Mouse (Mus musculus): Measurements from ENCODE around the gene Mcm9. TPM values are rescaled to one million over a fixed set of nuclear protein-coding genes. Genes with fewer than 3 reads are reported as not detected.
A peak's percentile ranks its signal among the peaks of the same experiment; 100 is the strongest.

The Mcm9 gene
- total RNA-seq, 2 experiments from 2014 or later = 5.2 to 5.3 TPM

GRCm38 (mm10) chr10:53605328-53605727 lies 24.9 kb downstream of the Mcm9 start:
- DNase-seq (ENCODE audit: low spot score in 2 of 2) = no peak
- peak; percentile 48 for TF ChIP-seq CTCF (conservative IDR thresholded peaks at IDR 0.05)
- H3K27ac ChIP-seq = no peak overlapping the region
- H3K4me3 ChIP-seq = no peak overlapping the region

- DNase-seq (ENCODE audit: low spot score in 2 of 2) = no peak
- no peak overlapping the region; the same call in 1 of the 2 replicates for H3K4me3 ChIP-seq
- H3K27ac ChIP-seq = no peak overlapping the region
- peak; percentile 39 for TF ChIP-seq CTCF (conservative IDR thresholded peaks at IDR 0.05)
Observed at GRCm38 (mm10) chr10:53598821-53599220, 31.4 kb downstream of the Mcm9 start.

GRCm38 (mm10) chr10:53597121-53597881 lies 32.9 kb downstream of the Mcm9 start:
- Histone ChIP-seq H3K27ac (peak overlapping the region; percentile 89), H3K4me3 (peak overlapping the region; percentile 58)
- TF ChIP-seq CTCF (conservative IDR thresholded peaks at IDR 0.05) = no peak
- DNase-seq (ENCODE audit: low spot score in 2 of 2) = peak in 1 of 2 experiments; percentile 43

- Histone ChIP-seq H3K4me3 (peak within 1 kb of the TSS; percentile 81), H3K27ac (peak within 1 kb of the TSS; percentile 94)
- TF ChIP-seq CTCF (conservative IDR thresholded peaks at IDR 0.05) = peak; percentile 74
- DNase-seq (ENCODE audit: low spot score in 2 of 2) = peak; percentile 95 to 97
Observed at GRCm38 (mm10) chr10:53596677-53597120, 33.5 kb downstream of the Mcm9 start, which contains the start of gene Asf1a. TSS of gene Asf1a (plus strand) at chr10:53596757.

- Histone ChIP-seq H3K4me3 (peak overlapping the region; percentile 81), H3K27ac (peak overlapping the region; percentile 94)
- DNase-seq (ENCODE audit: low spot score in 2 of 2) = no peak
- TF ChIP-seq CTCF (conservative IDR thresholded peaks at IDR 0.05) = no peak
Observed at GRCm38 (mm10) chr10:53595744-53596676, 34.2 kb downstream of the Mcm9 start.

- no peak for DNase-seq (ENCODE audit: low spot score in 2 of 2)
- Histone ChIP-seq H3K27ac (no peak overlapping the region), H3K4me3 (no peak overlapping the region)
- TF ChIP-seq CTCF (conservative IDR thresholded peaks at IDR 0.05) = no peak
Observed at GRCm38 (mm10) chr10:53585777-53586176, 44.5 kb downstream of the Mcm9 start.

- no peak for TF ChIP-seq CTCF (conservative IDR thresholded peaks at IDR 0.05)
- H3K27ac ChIP-seq = peak overlapping the region; percentile 81; the same call in 1 of the 2 replicates
Observed at GRCm38 (mm10) chr10:53581087-53581486, 49.2 kb downstream of the Mcm9 start.

GRCm38 (mm10) chr10:53580621-53581081 lies 49.6 kb downstream of the Mcm9 start:
- no peak for TF ChIP-seq CTCF (conservative IDR thresholded peaks at IDR 0.05)
- Histone ChIP-seq H3K4me3 (peak overlapping the region; percentile 63), H3K27ac (peak overlapping the region; percentile 81)
- peak; percentile 30 to 55 for DNase-seq (ENCODE audit: low spot score in 2 of 2)

More at GRCm38 (mm10) chr10:53581087-53581486, 49.2 kb downstream of the Mcm9 start:
- peak in 1 of 2 experiments; percentile 13 for DNase-seq (ENCODE audit: low spot score in 2 of 2)
- H3K4me3 ChIP-seq = peak overlapping the region; percentile 63

- Histone ChIP-seq H3K4me3 (peak overlapping the region; percentile 63), H3K27ac (peak overlapping the region; percentile 32; the same call in 1 of the 2 replicates)
- no peak for TF ChIP-seq CTCF (conservative IDR thresholded peaks at IDR 0.05)
- no peak for DNase-seq (ENCODE audit: low spot score in 2 of 2)
Observed at GRCm38 (mm10) chr10:53580137-53580536, 50.1 kb downstream of the Mcm9 start.

GRCm38 (mm10) chr10:53568531-53568930 lies 61.7 kb downstream of the Mcm9 start:
- DNase-seq (ENCODE audit: low spot score in 2 of 2) = no peak
- Histone ChIP-seq H3K4me3 (no peak overlapping the region), H3K27ac (no peak overlapping the region)
- no peak for TF ChIP-seq CTCF (conservative IDR thresholded peaks at IDR 0.05)

GRCm38 (mm10) chr10:53565538-53565937 lies 64.7 kb downstream of the Mcm9 start:
- no peak for DNase-seq (ENCODE audit: low spot score in 2 of 2)
- Histone ChIP-seq H3K27ac (peak overlapping the region; percentile 51; the same call in 1 of the 2 replicates), H3K4me3 (no peak overlapping the region)
- no peak for TF ChIP-seq CTCF (conservative IDR thresholded peaks at IDR 0.05)

GRCm38 (mm10) chr10:53562001-53562400 lies 68.2 kb downstream of the Mcm9 start:
- no peak overlapping the region for H3K27ac ChIP-seq
- no peak overlapping the region for H3K4me3 ChIP-seq
- DNase-seq (ENCODE audit: low spot score in 2 of 2) = no peak
- TF ChIP-seq CTCF (conservative IDR thresholded peaks at IDR 0.05) = no peak
